Mouse (Mus musculus) lung, postnatal 0 days (tissue): ENCODE measurements around the gene Helt.
A peak's percentile ranks its signal among the peaks of the same experiment; 100 is the strongest.

Experiments
- CTCF ChIP-seq: IDR thresholded peaks from 2 replicates; pipeline ENCODE4 v1.5.1; 2016; ENCODE audit warnings: antibody characterized with exemption, mild to moderate bottlenecking
- EP300 ChIP-seq: IDR thresholded peaks from 2 replicates; pipeline ENCODE4 v1.6.1; 2016; ENCODE audit warnings: antibody characterized with exemption, mild to moderate bottlenecking, control low read depth

- TF ChIP-seq EP300 (no peak), CTCF (peak; percentile 85)
These were observed 11.4 kb upstream of the Helt start for GRCm38 (mm10) chr8:46305733-46306349.
